Mouse (Mus musculus) kidney, embryonic 14.5 days (tissue): ENCODE results near the gene Nmb. TPM values are rescaled to one million over a fixed set of nuclear protein-coding genes. Genes with fewer than 3 reads are reported as not detected.

ENCODE experiments used
- ATAC-seq: fragments of 200-750 bp; cut with Nextera tagmentation; 2 replicates; pipeline ENCODE4 v1.8.0; 2017; ENCODE audit warnings: moderate number of reproducible peaks, mild to moderate bottlenecking, moderate TSS enrichment, moderate library complexity; ENCODE audit not compliant: low FRiP score, low TSS enrichment
- H3K27ac ChIP-seq: fragments of 300-500 bp; sonication (generic); 2 replicates; pipeline ENCODE4 v1.5.1; 2014; ENCODE audit warnings: low read depth, mild to moderate bottlenecking, low read length, moderate library complexity, mixed read lengths
- H3K27me3 ChIP-seq: fragments of 300-500 bp; sonication (generic); 2 replicates; pipeline ENCODE4 v1.6.1; 2014; ENCODE audit warnings: mild to moderate bottlenecking, low read length; ENCODE audit not compliant: control insufficient read depth, insufficient read depth
- H3K36me3 ChIP-seq: fragments of 300-500 bp; sonication (generic); 2 replicates; pipeline ENCODE4 v1.6.1; 2014; ENCODE audit warnings: low read length, mixed read lengths; ENCODE audit not compliant: control insufficient read depth, insufficient read depth
- H3K4me1 ChIP-seq: fragments of 300-500 bp; sonication (generic); 2 replicates; pipeline ENCODE4 v1.6.1; 2014; ENCODE audit warnings: low read length, mixed read lengths; ENCODE audit not compliant: control insufficient read depth, insufficient read depth
- H3K4me2 ChIP-seq: fragments of 300-500 bp; sonication (generic); replicated peaks from 2 replicates; pipeline ENCODE4 v1.6.1; 2014; ENCODE audit warnings: low read depth, mild to moderate bottlenecking, low read length
- H3K4me3 ChIP-seq: fragments of 300-500 bp; sonication (generic); 2 replicates; pipeline ENCODE4 v1.5.1; 2014; ENCODE audit warnings: mild to moderate bottlenecking, low read length
- H3K9ac ChIP-seq: fragments of 300-500 bp; sonication (generic); 2 replicates; pipeline ENCODE4 v1.6.1; 2014; ENCODE audit warnings: low read depth, mild to moderate bottlenecking, low read length, moderate library complexity
- H3K9me3 ChIP-seq: fragments of 300-500 bp; sonication (generic); 2 replicates; pipeline ENCODE4 v1.6.1; 2016; ENCODE audit warnings: low read length; ENCODE audit not compliant: control insufficient read depth
- WGBS: fragments of 180-500 bp; shearing (Covaris S2); extraction: QIAGEN DNeasy Blood & Tissue Kit; methylation state at CpG from one replicate; pipeline ENCODE4 v1.1.7; 2014; 5-methylcytosine and 5-hydroxymethylcytosine counted together
- polyA plus RNA-seq: library from polyadenylated mRNA; unstranded; fragments of >200 nt; fragmentation: Nextera tagmentation; extraction: Ambion mirVana; gene quantifications from 2 replicates; pipeline ENCODE4 v1.2.1, GENCODE M21; 2014

The Nmb gene
- polyA plus RNA-seq, 1 experiment from 2014 or later, result 9.4 TPM

DNA sequence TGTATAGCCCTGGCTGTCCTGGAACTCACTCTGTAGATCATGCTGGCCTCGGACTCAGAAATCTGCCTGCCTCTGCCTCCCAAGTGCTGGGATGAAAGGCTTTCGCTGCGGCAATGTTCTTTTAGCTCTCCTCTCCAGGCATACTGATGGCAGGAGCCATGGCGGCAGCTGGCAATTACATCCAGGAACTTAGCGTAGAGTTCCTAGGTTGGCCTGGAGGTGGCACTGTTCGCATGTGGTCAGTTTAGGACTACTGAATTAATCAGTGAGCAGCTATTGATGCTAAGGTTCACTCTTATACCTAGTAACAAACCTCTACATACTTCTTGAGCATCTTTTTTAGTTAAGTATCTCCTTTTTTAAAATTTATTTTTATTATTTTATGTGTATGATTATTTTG lies 47.7 kb downstream of the Nmb start:
- no peak overlapping the region for H3K4me3 ChIP-seq

DNA sequence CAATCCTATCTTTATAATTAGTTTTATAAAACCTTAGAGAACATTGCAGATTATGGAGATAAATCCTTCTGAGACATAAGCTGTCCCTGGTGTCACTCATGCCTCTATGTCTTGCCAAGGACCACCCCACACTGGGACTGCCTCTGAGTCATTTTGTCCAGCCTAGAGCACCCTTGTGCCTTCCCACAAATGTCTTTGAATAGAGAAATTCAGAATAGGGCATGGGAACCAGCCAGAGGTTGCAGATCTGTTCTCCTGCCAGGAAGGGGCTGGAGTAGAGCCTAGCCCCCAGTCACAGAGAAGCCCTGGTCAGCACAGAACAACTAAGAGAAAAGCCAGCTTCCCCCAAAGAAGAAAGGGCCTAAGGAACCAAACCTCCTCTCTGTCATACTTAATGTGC lies 49.6 kb downstream of the Nmb start:
- no peak overlapping the region for H3K9ac ChIP-seq

More for the DNA sequence above, 47.7 kb downstream of the Nmb start:
- H3K27me3 ChIP-seq, result no peaks in the 10 kb centered on the region
- ATAC-seq, result no peak
- H3K9me3 ChIP-seq, result no peaks in the 10 kb centered on the region
- H3K9ac ChIP-seq, result no peak overlapping the region
- H3K4me1 ChIP-seq, result peaks cover 6% of the 10 kb centered on the region; the same call in 1 of the 2 replicates
- H3K27ac ChIP-seq, result no peak overlapping the region
- WGBS, result 32% methylated on average over 6 of the region's 6 CpGs
- no peaks in the 10 kb centered on the region for H3K36me3 ChIP-seq
- H3K4me2 ChIP-seq, result no peak overlapping the region

DNA sequence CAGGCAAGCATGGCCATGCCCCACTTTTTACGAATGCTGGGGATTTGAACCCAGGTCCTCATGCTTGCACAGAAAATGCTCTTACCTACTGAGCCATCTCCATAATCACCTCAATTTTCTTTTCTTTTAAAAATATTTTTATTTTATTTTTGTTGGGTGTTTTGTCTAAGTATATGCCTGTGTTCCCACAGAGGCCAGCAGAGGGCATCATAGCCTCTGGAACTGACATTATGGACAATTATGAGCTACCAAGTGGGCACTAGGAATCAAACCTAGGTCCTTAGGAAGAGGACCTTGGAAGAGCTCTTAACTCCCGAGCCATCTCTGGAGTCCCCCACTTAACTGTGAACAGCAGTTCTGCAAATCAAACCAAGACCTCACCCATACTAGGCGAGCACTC lies 51.7 kb downstream of the Nmb start:
- Histone ChIP-seq H3K27ac (no peak overlapping the region), H3K36me3 (no peaks in the 10 kb centered on the region), H3K4me3 (no peak overlapping the region), H3K4me1 (no peaks in the 10 kb centered on the region), H3K4me2 (no peak overlapping the region), H3K27me3 (no peaks in the 10 kb centered on the region), H3K9me3 (no peaks in the 10 kb centered on the region), H3K9ac (no peak overlapping the region)
- 90% methylated on average over 3 of the region's 3 CpGs for WGBS
- ATAC-seq, result no peak

More for the DNA sequence above, 49.6 kb downstream of the Nmb start:
- H3K4me3 ChIP-seq, result no peak overlapping the region
- no peaks in the 10 kb centered on the region for H3K27me3 ChIP-seq
- no peak overlapping the region for H3K4me2 ChIP-seq
- H3K27ac ChIP-seq, result no peak overlapping the region
- ATAC-seq, result no peak
- no peaks in the 10 kb centered on the region for H3K9me3 ChIP-seq
- no peaks in the 10 kb centered on the region for H3K4me1 ChIP-seq
- H3K36me3 ChIP-seq, result no peaks in the 10 kb centered on the region

Other genes with a start within 250 kb of the Nmb start
- gene Crtc3, start 216.2 kb downstream of the Nmb start, polyA plus RNA-seq, result 21.1 and 27.3 TPM in 2 replicates
- 61.0 and 110 TPM in 2 replicates for gene Iqgap1, start 79.1 kb downstream of the Nmb start, polyA plus RNA-seq
- 2.8 and 4.0 TPM in 2 replicates for gene Zscan2, start 44.2 kb downstream of the Nmb start, polyA plus RNA-seq
- 32.7 and 38.1 TPM in 2 replicates for gene Wdr73, start 3.8 kb downstream of the Nmb start, polyA plus RNA-seq
- 214 and 228 TPM in 2 replicates for gene Sec11a, start 42.7 kb upstream of the Nmb start, polyA plus RNA-seq
- 9.1 and 16.1 TPM in 2 replicates for gene Zfp592, start 88.6 kb upstream of the Nmb start, polyA plus RNA-seq
- 0.13 and 0.34 TPM in 2 replicates for gene Alpk3, start 152.5 kb upstream of the Nmb start, polyA plus RNA-seq
- gene Slc28a1, start 209.7 kb upstream of the Nmb start, polyA plus RNA-seq, result 0.41 TPM in 1 of 2 replicates, not detected in the other